Mouse (Mus musculus) cerebellum, postnatal 4 days (tissue): ENCODE data around the gene Pawr.
A peak's percentile ranks its signal among the peaks of the same experiment; 100 is the strongest.

Experiments used
- DNase-seq, 2 experiments: peaks; one replicate each; pipeline ENCODE4 v3.0.0; 2022; ENCODE audit warnings: low spot score in 2 of 2, mixed read lengths in 1 of 2

The Pawr gene

GRCm38 (mm10) chr10:108389927-108390287 lies 58.0 kb downstream of the Pawr start:
- peak in 1 of 2 experiments; percentile 10 for DNase-seq

DNA sequence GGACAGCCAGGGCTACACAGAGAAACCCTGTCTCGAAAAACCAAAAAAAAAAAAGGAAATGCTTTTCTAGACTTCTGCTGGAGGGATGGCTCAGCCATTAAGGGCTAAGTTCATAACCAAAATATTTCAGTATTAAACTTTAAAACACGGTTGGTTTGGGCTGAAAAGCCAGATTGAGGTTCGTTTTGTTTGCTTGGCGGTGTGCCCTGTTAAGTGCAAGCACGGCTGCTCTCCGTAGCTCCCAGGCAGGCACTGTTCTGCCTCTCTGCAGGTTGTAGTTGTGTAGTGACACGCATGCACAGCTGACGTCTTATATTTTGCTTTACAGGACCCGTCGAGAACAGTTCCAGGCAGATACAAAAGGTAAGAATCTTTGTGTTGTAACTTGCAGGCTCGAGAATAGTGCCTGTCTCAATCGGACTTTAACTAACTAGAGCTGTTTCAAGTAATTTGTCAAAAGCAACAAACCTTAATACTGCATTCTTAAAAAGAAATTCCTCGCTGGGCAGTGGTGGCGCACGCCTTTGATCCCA lies 59.5 kb downstream of the Pawr start:
- no peak for DNase-seq

DNA sequence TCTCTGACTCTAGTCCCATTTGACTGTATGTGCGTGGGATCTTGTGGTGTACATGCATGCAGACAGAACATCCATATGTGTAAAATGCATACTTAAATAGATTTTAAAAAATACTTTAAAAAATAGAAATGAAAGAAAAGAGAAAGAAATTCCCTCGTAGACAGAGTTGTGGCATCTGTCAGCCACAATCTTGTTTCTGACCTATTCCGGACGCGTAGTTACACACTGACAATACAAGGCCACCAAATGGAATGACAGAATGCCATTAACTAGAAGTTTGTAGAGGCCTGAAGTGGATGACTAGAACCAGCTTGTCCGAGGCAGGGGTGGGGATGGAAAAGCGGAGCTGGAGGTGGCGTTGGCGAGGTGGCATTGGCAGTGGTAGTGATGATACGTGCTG lies 60.2 kb downstream of the Pawr start:
- no peak for DNase-seq

DNA sequence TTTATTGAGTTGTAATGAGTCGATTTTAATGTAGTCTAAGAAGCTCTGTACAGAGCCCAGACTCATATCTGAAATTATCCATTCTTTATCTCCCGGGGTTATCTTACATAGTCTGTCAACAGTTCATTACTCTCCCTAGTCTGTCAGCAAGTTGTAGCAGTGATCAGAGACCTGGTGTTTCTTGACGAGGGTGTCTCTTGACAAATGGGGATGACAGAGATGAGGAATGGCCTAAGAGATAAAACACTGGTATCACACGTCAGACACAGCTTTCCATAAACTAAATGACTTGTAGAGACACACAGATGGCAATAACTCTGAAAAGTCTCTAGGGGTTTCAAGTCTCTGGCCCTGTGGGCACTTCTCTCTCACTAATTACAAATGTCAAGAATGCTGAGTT lies 62.4 kb downstream of the Pawr start:
- no peak for DNase-seq

DNA sequence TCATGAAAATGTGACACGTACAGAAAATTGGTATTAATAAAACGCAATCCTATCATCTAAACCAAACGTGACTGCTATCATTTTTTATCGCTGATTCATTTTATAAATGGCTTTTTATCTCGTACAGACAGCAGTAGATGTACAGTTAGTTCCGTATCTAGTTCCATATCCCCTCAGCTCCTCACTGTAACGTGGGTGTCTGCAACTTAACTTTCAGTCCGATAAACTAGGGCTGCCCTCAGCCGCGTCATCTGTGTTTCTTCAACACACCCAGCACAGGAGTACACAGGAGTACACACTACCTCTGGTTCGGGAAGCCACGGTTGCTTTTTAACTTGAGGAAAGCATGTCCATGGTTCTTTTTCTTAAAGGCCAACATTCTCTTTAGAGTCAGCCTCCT lies 63.3 kb downstream of the Pawr start:
- no peak for DNase-seq

- DNase-seq, result no peak
Observed at GRCm38 (mm10) chr10:108395647-108396046, 63.7 kb downstream of the Pawr start.

DNA sequence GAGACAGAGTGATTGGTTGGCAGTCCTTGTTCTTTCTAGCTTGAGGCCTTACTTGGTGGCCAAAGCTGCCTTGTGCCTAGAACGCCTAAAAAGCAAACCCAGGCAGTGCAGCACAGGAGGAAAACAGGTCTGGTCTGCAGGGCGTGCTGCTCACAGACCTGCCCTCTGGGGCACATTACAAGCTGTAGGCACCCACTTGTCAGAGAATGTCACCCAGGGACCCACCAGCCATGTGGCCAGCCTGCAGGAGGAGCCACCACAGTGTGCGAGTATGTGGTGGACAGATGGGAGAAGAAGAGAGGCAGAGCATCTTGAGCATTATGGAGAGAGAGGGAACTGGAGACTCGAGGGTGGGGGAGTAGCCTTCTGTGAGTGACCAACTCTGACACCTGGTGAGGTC lies 70.8 kb downstream of the Pawr start:
- no peak for DNase-seq

- DNase-seq, result no peak
Observed at GRCm38 (mm10) chr10:108403366-108403865, 71.5 kb downstream of the Pawr start.

DNA sequence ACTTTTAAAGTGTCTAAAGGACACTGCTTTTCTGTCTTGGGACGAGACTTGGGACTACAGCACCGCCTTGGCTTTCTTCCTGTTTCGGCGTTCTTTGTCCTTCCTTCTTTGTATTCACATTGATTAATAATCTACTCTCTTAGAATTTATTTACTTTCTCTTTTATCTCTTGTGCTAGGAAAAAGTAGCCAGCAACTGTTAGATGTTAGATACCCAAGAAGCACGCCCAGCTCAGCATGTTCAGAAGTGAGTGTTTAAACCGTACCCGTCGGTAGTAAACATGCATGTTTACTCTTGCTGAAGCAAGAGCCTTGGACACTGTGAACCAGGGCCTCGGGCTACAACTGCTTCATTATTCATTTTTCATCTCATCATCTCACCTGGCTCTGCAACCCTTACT lies 72.2 kb downstream of the Pawr start:
- no peak for DNase-seq

DNA sequence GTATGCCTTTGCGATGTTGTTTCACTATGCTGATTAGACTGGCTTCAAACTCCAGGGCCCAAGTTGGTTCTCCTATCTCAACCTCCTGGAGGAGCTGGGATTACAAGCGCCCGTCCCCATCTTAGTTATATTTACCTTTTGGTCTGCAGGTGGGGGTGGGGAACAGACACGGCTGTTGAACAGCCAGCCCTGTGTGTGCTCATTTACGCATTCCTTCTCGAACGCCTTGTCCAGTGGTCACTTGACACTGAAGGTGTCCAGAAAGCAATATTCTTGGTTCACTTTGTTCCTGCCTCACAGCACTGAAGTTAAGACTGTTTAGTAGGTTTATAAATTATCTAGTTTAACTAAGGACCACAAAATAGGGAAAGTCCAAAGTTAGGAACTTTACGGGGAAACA lies 73.2 kb downstream of the Pawr start:
- DNase-seq, result no peak

GRCm38 (mm10) chr10:108405931-108406330 lies 74.0 kb downstream of the Pawr start:
- DNase-seq, result no peak

DNA sequence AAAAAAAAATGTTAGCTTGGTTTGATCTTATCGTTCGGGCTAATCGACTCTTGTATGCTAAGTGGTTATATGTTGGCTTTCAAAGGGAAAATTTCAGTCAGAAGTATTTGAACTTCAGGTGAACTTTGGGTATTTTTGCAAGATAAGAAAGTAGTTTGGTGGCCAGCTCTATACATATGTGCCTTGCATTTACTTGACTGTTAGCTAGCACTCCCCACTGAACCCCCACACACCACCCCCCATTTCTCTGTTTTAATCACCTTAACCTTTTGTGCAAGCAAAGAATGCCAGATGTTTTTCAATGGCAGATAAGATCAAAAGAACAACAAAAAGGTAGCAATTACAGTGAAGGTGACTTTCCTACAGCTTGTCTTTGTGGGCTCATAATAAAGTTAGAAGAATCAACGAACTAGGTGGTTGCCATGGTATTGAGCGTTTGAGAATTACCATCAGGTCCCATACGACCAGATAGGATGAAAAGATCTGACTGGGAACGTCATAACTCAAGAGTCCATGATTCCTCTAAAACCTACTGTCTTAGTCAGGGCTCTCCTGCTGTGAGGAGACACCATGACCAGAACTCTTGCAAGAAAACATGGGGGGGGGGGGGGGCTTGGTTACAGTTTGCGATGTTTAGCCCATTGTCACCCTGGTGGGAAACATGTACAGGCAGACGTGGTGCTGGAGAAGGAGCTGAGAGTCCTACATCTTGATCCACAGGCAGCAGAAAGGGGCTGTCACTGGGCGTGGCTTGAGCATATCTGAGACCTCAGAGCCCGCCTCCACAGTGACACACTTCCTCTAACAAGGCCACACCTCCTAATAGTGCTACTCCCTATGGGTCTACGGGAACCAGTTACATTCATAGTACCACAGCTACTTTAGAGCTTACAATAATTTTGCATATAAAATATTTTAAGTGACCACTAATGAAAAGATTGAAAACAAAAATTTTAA lies 75.2 kb downstream of the Pawr start:
- no peak for DNase-seq

- DNase-seq, result no peak
Observed at GRCm38 (mm10) chr10:108408025-108408424, 76.1 kb downstream of the Pawr start.

- DNase-seq, result no peak
Observed at GRCm38 (mm10) chr10:108408437-108408836, 76.5 kb downstream of the Pawr start.

DNA sequence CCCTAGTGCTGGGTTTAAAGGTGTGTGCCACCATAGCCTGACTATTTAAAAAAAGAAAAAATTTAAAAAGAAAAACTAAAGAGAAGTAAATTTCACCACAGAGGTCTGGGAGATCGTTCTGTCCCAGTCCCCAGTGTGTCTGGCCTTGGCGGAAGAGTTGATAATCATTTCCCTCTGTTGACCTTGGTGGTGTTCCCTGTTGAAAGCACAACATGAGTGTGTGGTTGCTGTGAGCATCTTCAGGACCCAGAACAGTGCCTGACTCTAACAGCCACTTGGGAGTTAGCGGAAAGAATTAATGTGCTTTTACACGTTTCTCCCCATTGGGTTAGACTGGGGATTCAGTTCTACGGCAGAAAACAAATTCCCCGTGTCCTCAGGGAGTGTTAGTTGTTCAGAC lies 77.1 kb downstream of the Pawr start:
- DNase-seq, result no peak

- DNase-seq, result no peak
Observed at GRCm38 (mm10) chr10:108409529-108409928, 77.6 kb downstream of the Pawr start.

DNA sequence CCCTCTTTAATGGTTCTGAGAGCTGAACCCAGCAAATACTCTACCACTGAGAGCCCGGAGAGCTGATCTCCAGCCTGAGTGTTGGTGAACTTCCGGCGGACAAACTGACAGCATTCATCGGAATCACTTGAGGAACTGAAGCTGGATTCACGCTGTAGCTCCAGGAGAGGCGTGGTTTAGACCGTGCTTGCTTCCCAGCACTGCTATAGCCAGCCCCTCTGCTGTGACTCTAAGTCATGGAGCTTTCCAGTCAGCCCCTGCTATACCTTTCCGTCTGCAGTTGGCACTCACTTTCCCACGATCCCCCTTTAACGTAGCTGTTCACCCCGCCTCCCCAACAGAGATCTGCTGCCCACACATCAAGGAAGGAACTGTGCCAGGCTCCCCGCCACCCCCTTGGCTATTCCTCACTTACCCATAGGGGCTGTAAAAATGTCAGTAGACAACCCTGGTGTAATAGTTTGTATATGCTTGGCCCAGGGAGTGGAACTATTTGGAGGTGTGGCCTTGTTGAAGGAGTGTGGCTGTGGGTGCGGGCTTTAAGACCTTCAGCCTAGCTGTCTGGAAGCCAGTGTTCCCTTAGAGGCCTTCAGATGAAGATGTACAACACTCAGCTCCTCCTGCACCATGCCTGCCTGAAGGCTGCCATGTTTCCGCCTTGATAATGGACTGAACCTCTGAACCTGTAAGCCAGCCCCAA lies 83.2 kb downstream of the Pawr start:
- DNase-seq, result no peak

GRCm38 (mm10) chr10:108417448-108417847 lies 85.5 kb downstream of the Pawr start:
- DNase-seq, result no peak

DNA sequence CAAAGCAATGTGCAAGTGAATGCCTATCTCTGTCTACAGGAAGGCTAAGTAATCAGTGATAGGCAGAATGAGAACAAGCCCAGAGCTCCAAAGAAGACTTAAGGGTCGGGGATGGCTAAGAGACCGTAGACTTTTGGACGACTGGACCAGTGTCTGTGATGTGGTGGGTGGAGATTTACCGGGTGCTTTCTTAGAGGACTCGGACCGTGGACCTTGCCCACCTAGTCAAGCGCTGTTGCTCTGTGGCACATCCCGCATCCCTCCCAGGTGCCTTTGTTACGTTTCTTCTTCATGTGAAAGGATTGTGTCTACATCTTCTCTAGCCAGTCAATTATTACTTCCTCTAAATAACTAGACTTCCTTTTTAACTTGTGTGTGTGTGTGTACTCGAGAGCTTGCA lies 98.6 kb downstream of the Pawr start:
- no peak for DNase-seq

DNA sequence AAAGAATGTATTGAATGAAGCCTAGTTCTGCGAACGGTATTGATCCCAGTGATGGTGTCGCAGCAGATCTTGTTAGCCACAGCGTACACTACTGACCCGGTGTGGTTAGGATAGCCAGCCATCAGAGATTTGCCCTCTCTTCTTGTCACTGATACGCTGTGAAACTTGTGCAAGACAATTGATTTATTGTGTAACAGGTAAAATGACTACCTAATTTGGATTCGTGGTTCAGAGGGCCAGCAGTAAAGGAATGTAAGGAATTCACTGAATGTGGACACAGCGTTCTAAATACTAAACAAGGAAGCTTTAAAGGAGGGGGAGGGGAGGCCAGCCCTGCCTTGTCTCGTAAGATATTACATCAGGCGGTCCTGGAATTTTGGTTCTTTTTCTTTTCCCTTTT lies 100.3 kb downstream of the Pawr start:
- no peak for DNase-seq

- no peak for DNase-seq
Observed at GRCm38 (mm10) chr10:108433976-108434375, 102.1 kb downstream of the Pawr start.

DNA sequence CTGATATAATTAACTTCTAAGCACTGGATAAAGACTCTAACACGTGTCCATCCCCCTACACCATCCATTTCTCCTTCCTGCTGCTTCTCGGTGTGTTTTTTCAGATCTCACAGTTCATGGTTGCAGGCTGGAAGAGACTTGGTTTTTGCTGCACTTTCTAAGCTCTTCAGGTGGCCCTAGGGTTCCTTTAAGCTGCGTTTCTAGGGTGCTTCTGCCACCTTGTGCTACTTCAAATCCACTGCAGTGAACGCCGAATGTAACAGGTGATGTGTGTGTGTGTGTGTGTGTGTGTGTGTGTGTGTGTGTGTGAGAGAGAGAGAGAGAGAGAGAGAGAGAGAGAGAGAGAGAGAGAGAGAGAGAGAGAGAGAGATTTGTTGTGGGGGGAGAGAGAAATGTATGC lies 103.7 kb downstream of the Pawr start:
- no peak for DNase-seq

- DNase-seq, result no peak
Observed at GRCm38 (mm10) chr10:108436365-108436764, 104.4 kb downstream of the Pawr start.
